Mouse (Mus musculus) splenic B cell, adult 2 months (primary cell): ENCODE measurements around the gene Tmem147.
A peak's percentile ranks its signal among the peaks of the same experiment; 100 is the strongest.

Experiments
- DNase-seq: peaks from one replicate; pipeline ENCODE4 v3.0.0-alpha.2; 2011; ENCODE audit warnings: low read depth, low spot score
- H3K27me3 ChIP-seq: 2 replicates; pipeline ENCODE4 v1.6.1; 2012; ENCODE audit warnings: mild to moderate bottlenecking, low read length, moderate library complexity, mixed read lengths; ENCODE audit not compliant: control insufficient read depth, poor library complexity, insufficient read depth, severe bottlenecking
- H3K36me3 ChIP-seq: 2 replicates; pipeline ENCODE4 v1.6.1; 2012; ENCODE audit warnings: mild to moderate bottlenecking, low read length, moderate library complexity, mixed read lengths; ENCODE audit not compliant: control insufficient read depth, poor library complexity, insufficient read depth, severe bottlenecking

Gene Tmem147

DNA sequence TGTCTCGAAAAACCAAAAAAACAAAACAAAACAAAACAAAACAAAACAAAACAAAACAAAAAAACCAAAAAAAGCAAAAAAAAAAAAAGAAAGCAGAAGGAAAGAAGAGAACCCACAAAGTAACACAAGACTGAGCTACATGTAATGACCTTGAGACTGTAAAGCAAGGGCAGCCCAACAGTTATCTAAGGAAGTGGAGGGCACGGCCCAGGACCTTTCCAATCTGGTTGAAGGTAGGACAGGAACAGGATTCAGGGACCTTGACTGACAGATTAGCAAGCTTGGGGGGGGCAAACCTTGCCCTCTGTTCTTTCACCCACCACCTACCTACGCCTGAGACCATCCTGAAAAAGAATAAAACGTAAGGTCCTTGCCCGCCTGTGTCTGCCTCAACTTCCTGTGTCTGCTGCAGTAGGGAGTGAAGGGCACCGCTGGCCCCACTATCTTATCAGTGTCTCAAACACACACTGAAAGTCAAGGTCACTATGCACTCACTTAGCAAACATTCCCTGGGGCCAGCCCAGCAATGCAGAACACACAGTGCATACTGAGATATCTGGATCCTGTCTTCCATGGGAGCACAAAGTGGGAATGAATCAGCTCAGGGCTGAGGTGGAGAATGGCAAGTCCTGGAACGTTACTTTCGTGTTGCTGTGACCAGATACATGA lies 23.0 kb downstream of the Tmem147 start:
- Histone ChIP-seq H3K36me3 (no peaks in the 10 kb centered on the region), H3K27me3 (no peaks in the 10 kb centered on the region)
- no peak for DNase-seq

DNA sequence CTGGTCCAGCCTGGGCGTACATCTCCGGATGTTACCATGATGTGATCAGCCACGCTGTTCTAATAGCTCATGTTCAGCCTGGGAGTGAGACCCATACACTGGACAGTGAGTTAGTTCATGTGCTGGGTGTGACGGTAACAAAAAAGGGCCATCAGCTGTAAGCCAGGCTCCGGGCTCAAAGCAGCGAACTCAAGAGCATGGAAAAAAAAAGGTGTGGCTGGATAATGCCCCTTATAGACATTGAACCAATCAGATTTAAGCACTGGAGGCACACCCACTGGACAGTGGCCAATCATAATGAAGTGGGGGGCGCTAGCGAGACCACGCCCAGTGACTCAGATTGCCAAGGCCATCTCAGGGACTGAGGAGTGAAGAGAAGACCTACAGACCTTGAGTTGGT lies 30.8 kb downstream of the Tmem147 start, which contains the start of gene 2200002J24Rik:
2200002J24Rik (plus strand) TSS at position 338 of the 400 bp plus-strand sequence.
- DNase-seq: no peak
- Histone ChIP-seq H3K36me3 (no peaks in the 10 kb centered on the region), H3K27me3 (no peaks in the 10 kb centered on the region)

DNA sequence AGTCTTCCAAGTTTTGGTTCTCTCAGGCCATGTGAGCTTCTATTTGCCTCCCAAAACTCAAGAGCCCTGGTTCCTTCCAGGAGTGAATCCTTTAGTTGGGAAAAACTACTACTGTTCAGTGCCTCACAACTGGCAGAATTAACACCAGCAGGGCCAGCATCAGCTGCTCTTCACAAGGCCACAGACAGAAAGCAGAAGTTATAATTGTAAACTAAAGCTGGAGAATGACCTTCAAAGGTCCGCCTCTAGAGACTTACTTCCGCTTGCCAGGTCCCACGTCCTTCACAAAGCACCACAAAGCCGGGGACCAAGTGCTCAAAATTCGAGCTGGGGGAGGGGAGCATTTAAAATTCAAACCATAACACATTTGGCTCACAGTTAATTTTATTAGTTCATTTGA lies 31.2 kb downstream of the Tmem147 start:
- H3K36me3 ChIP-seq: no peaks in the 10 kb centered on the region
- DNase-seq: peak; percentile 66
- H3K27me3 ChIP-seq: no peaks in the 10 kb centered on the region

DNA sequence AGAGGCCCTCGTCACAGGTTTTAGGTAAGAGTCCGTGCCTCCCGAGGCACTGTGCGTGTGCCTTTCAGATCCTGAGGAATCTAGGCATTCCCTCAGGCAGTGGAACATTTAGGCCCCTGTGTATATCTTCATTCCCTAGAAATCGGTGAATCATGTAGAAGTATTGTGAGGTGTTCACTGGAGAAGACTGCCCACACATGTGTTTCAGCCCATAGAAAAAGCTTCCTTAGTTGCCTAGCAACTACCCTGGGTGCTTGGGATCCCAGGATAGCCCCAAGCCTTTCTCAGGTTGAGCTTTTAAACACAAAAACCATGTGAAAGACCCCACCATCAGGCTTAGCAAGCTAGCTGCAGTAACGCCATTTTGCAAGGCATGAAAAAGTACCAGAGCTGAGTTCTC lies 41.0 kb downstream of the Tmem147 start:
- H3K36me3 ChIP-seq: no peaks in the 10 kb centered on the region
- H3K27me3 ChIP-seq: no peaks in the 10 kb centered on the region
- no peak for DNase-seq

DNA sequence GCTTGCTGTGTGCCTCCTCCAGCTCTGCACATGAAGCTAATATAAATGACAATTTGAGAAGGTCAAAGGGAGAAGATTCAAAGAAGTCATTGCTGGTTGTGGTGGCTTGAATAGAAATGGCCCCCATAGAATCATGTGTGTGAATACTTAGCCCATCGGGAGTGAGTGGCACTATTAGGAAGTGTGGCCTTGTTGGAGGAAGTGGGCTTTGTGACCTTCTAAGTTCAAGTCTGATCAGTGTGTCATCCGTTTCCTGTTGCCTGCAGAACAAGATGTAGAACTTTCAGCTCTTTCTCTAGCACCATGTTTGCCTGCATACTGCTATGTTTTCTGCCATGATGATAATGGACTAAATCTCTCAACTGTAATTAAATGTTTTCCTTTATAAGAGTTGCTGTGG lies 45.9 kb downstream of the Tmem147 start:
- no peaks in the 10 kb centered on the region for H3K27me3 ChIP-seq
- H3K36me3 ChIP-seq: no peaks in the 10 kb centered on the region
- DNase-seq: no peak

DNA sequence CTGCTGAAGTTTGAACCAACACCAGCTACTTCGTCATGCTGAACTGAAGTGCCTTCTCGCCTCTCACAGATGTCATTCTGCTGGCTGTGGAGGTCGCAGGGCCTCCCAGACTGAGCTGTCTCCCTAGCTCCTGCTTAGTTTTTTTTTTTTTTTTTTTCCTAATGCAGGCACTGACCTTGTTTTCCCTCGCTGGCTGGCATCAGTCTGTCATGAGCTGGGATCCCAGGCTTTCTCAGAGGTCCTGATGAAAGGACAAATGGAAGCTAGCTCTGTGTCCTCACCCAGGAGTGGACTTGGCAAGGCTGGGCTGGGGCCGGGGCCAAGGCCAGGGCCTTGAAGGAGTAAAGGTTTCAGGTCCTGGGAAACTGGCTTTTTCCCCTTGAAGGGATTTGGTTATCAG lies 47.4 kb downstream of the Tmem147 start:
- Histone ChIP-seq H3K36me3 (no peaks in the 10 kb centered on the region), H3K27me3 (no peaks in the 10 kb centered on the region)
- DNase-seq: no peak

DNA sequence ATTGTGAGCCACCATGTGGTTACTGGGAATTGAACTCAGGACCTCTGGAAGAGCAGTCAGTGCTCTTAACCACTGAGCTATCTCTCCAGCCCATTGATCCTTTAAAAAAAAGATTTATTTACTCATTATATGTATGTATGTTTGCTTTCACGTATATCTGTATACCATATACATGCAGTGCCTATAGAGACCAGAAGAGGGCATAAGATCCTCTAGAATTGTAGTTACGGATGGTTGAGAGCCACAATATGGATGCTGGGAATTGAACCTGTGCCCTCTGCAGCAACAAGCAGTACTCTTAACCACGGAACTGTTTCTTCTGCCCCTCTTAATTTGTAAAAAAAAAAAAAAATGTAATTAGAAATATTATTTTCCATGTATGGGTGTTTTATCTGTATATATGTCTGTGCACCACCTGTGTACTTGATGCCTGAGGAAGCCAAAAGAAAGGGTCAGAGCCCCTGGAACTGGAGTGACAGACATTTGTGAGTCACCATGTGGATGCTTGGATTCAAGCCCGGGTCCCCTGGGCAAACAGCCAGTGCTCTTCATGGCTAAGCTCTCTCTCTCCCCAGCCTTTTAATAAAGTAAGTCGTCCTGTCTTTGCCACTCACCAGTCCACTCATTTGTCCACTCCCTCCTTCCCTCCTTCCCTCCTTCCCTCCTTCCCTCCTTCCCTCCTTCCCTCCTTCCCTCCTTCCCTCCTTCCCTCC lies 50.9 kb downstream of the Tmem147 start:
- no peaks in the 10 kb centered on the region for H3K27me3 ChIP-seq
- DNase-seq: no peak
- H3K36me3 ChIP-seq: no peaks in the 10 kb centered on the region
